Mouse (Mus musculus) layer of hippocampus, adult 6 months (tissue): ENCODE results near the gene Zfp275. TPM values are rescaled to one million over a fixed set of nuclear protein-coding genes. Genes with fewer than 3 reads are reported as not detected.

Experiments
- long read RNA-seq, 2 experiments: library from polyadenylated mRNA; unstranded; transcript quantifications; one replicate each; pipeline ENCODE4 v2.0.0; 2019 to 2020
- polyA plus RNA-seq: library from polyadenylated mRNA; unstranded; fragments of <200 nt; fragmentation: Nextera tagmentation; gene quantifications from 2 replicates; pipeline ENCODE4 v1.2.3, GENCODE M21; 2021

Zfp275 gene
- polyA plus RNA-seq: 2.7 and 3.2 TPM in 2 replicates
- long read RNA-seq, experiment 1, partial matches to known transcripts: 0 of 4 reads
- long read RNA-seq, experiment 1, other reads (novel, unspliced or antisense): 4 of 4 reads
- long read RNA-seq, experiment 2, partial matches to known transcripts: 0 of 12 reads
- long read RNA-seq, experiment 2, other reads (novel, unspliced or antisense): 12 of 12 reads

GRCm38 (mm10) chrX:73342483-73342895, at the start of gene Zfp275:
TSS of gene Zfp275 (plus strand) at chrX:73342621.

DNA sequence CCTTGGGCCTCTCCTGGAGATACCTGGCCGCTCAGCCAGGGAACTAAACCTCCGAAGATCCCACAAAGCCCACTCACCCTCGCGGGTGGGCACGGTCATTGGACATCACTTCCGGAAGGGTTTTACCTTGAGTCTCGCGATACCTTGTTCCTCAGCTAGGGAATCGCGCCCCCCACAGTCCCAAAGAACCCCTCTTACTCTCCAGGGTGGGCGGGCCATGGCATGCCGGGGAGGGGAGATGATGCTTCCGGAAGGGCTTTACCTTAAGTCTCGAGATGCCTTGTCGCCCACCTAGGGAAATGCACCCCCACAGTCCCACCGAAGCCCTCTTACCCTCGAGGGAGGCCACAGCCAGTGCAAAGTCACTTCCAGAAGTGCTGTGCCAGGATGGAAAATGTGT, 49.5 kb upstream of the Zfp275 start, which contains the start of the genes Xlr5a and Xlr5c:
Gene Xlr5a (minus strand): TSS at position 101 of the 400 bp plus-strand sequence.
Gene Xlr5c (minus strand): TSS at position 101 of the 400 bp plus-strand sequence.

GRCm38 (mm10) chrX:73336740-73337139, 5.7 kb upstream of the Zfp275 start, which contains the start of gene Gm45015:
TSS of gene Gm45015 (minus strand) at chrX:73336840.

DNA sequence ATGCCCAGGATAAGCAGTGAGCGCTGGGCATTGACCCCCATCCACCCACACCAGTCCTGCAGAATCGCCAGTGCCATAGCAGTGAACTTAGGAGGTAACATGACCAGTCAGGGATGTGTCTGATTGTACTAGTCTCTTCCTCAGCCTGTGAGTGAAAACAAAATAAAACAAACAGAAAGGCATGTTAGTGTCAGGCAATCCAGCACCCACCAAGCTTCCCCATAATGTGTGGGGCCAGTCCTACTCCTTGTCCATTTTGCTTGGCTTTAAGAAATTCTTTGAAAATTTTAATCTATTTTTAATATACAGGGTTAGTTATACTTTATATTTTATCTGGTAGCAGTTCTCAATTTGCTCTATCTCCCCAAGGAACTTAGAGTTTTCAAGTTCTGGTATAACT, 56.2 kb downstream of the Zfp275 start, which contains the start of gene Gm18336:
Gene Gm18336 (minus strand): TSS at position 101 of the 400 bp plus-strand sequence.

Other genes with a start within 250 kb of the Zfp275 start
- 0.53 and 1.8 TPM in 2 replicates for gene Xlr3a, start 245.5 kb upstream of the Zfp275 start, polyA plus RNA-seq
- gene Gm14685, start 225.6 kb upstream of the Zfp275 start, polyA plus RNA-seq: 0.52 and 0.60 TPM in 2 replicates
- not detected in 2 replicates for gene Xlr5b, start 193.8 kb upstream of the Zfp275 start, polyA plus RNA-seq
- 0.19 and 0.33 TPM in 2 replicates for gene DXBay18, start 193.2 kb upstream of the Zfp275 start, polyA plus RNA-seq
- not detected in 2 replicates for gene Spin2d, start 165.6 kb upstream of the Zfp275 start, polyA plus RNA-seq
- 0.65 and 1.9 TPM in 2 replicates for gene Xlr3b, start 150.4 kb upstream of the Zfp275 start, polyA plus RNA-seq
- gene Xlr4b, start 128.3 kb upstream of the Zfp275 start, polyA plus RNA-seq: 0.23 TPM in 1 of 2 replicates, not detected in the other
- 15.0 and 17.2 TPM in 2 replicates for gene F8a, start 114.3 kb upstream of the Zfp275 start, polyA plus RNA-seq
- gene Xlr4c, start 99.5 kb upstream of the Zfp275 start, polyA plus RNA-seq: 0.24 TPM in 1 of 2 replicates, not detected in the other
- not detected in 2 replicates for gene Xlr3c, start 77.2 kb upstream of the Zfp275 start, polyA plus RNA-seq
- not detected in 2 replicates for gene Xlr5a, start 49.6 kb upstream of the Zfp275 start, polyA plus RNA-seq
- gene Xlr5c, start 49.6 kb upstream of the Zfp275 start, polyA plus RNA-seq: not detected in 2 replicates
- not detected in 2 replicates for gene Gm45015, start 5.8 kb upstream of the Zfp275 start, polyA plus RNA-seq
- not detected in 2 replicates for gene Gm18336, start 56.1 kb downstream of the Zfp275 start, polyA plus RNA-seq
- gene Zfp92, start 68.5 kb downstream of the Zfp275 start, polyA plus RNA-seq: 0.62 and 0.69 TPM in 2 replicates
- gene Trex2, start 92.7 kb downstream of the Zfp275 start, polyA plus RNA-seq: not detected in 2 replicates
- 15.1 and 16.3 TPM in 2 replicates for gene Haus7, start 116.4 kb downstream of the Zfp275 start, polyA plus RNA-seq
- gene Bgn, start 141.0 kb downstream of the Zfp275 start, polyA plus RNA-seq: 23.7 and 24.2 TPM in 2 replicates
- 25.1 and 27.2 TPM in 2 replicates for gene Atp2b3, start 160.5 kb downstream of the Zfp275 start, polyA plus RNA-seq